Mouse (Mus musculus): ENCODE results near the gene B3gntl1. TPM values are rescaled to one million over a fixed set of nuclear protein-coding genes. Genes with fewer than 3 reads are reported as not detected.

Gene B3gntl1
- polyA plus RNA-seq, 1 experiment, result not detected

- peaks cover 14% of the 10 kb centered on the region for H3K4me1 ChIP-seq (ENCODE audit: control insufficient read depth)
- H3K36me3 ChIP-seq (ENCODE audit: control insufficient read depth), result no peaks in the 10 kb centered on the region
- peaks cover 47% of the 10 kb centered on the region for H3K27me3 ChIP-seq (ENCODE audit: control insufficient read depth)
- H3K4me3 ChIP-seq (replicated peaks), result no peak overlapping the region
- no peak for TF ChIP-seq GATA1 (IDR thresholded peaks at IDR 0.05; ENCODE audit: low read length)
- TF ChIP-seq TAL1 (IDR thresholded peaks at IDR 0.05; ENCODE audit: low read length), result no peak
- H3K9me3 ChIP-seq (ENCODE audit: control insufficient read depth, low read length), result no peaks in the 10 kb centered on the region; the same call in 1 of the 2 replicates
These were observed 33.6 kb upstream of the B3gntl1 start for GRCm38 (mm10) chr11:121706521-121707005.

- TF ChIP-seq TAL1 (IDR thresholded peaks at IDR 0.05; ENCODE audit: low read length), result no peak
- no peak for TF ChIP-seq GATA1 (IDR thresholded peaks at IDR 0.05; ENCODE audit: low read length)
- peaks cover 58% of the 10 kb centered on the region for H3K27me3 ChIP-seq (ENCODE audit: control insufficient read depth)
- peak overlapping the region; percentile 52 for H3K4me3 ChIP-seq (replicated peaks)
- H3K9me3 ChIP-seq (ENCODE audit: control insufficient read depth, low read length), result no peaks in the 10 kb centered on the region; the same call in 1 of the 2 replicates
- no peaks in the 10 kb centered on the region for H3K36me3 ChIP-seq (ENCODE audit: control insufficient read depth)
- H3K4me1 ChIP-seq (ENCODE audit: control insufficient read depth), result peaks cover 14% of the 10 kb centered on the region
These were observed 30.8 kb upstream of the B3gntl1 start for GRCm38 (mm10) chr11:121703619-121704215.

GRCm38 (mm10) chr11:121702895-121703618, 30.1 kb upstream of the B3gntl1 start:
- H3K36me3 ChIP-seq (ENCODE audit: control insufficient read depth), result no peaks in the 10 kb centered on the region
- peak overlapping the region; percentile 52 for H3K4me3 ChIP-seq (replicated peaks)
- peaks cover 58% of the 10 kb centered on the region for H3K27me3 ChIP-seq (ENCODE audit: control insufficient read depth)
- peaks cover 14% of the 10 kb centered on the region for H3K4me1 ChIP-seq (ENCODE audit: control insufficient read depth)
- TF ChIP-seq TAL1 (IDR thresholded peaks at IDR 0.05; ENCODE audit: low read length) (no peak), GATA1 (IDR thresholded peaks at IDR 0.05; ENCODE audit: low read length) (no peak)
- H3K9me3 ChIP-seq (ENCODE audit: control insufficient read depth, low read length), result no peaks in the 10 kb centered on the region; the same call in 1 of the 2 replicates

- Histone ChIP-seq H3K4me3 (replicated peaks) (peak overlapping the region; percentile 52), H3K9me3 (ENCODE audit: control insufficient read depth, low read length) (no peaks in the 10 kb centered on the region; the same call in 1 of the 2 replicates), H3K36me3 (ENCODE audit: control insufficient read depth) (no peaks in the 10 kb centered on the region), H3K27me3 (ENCODE audit: control insufficient read depth) (peaks cover 56% of the 10 kb centered on the region), H3K4me1 (ENCODE audit: control insufficient read depth) (peaks cover 14% of the 10 kb centered on the region)
- TF ChIP-seq TAL1 (IDR thresholded peaks at IDR 0.05; ENCODE audit: low read length) (no peak), GATA1 (IDR thresholded peaks at IDR 0.05; ENCODE audit: low read length) (no peak)
These were observed 29.4 kb upstream of the B3gntl1 start for GRCm38 (mm10) chr11:121702111-121702894.

GRCm38 (mm10) chr11:121701244-121701643, 28.3 kb upstream of the B3gntl1 start, which contains the start of gene Metrnl:
Gene Metrnl (plus strand): TSS chr11:121701544.
- Histone ChIP-seq H3K4me1 (ENCODE audit: control insufficient read depth) (peaks cover 14% of the 10 kb centered on the region), H3K36me3 (ENCODE audit: control insufficient read depth) (no peaks in the 10 kb centered on the region), H3K9me3 (ENCODE audit: control insufficient read depth, low read length) (no peaks in the 10 kb centered on the region; the same call in 1 of the 2 replicates), H3K27me3 (ENCODE audit: control insufficient read depth) (peaks cover 56% of the 10 kb centered on the region), H3K4me3 (replicated peaks) (peak within 1 kb of the TSS; percentile 52)
- no peak for TF ChIP-seq GATA1 (IDR thresholded peaks at IDR 0.05; ENCODE audit: low read length)
- TF ChIP-seq TAL1 (IDR thresholded peaks at IDR 0.05; ENCODE audit: low read length), result no peak

GRCm38 (mm10) chr11:121698381-121698955, 25.5 kb upstream of the B3gntl1 start:
- H3K27me3 ChIP-seq (ENCODE audit: control insufficient read depth), result peaks cover 30% of the 10 kb centered on the region
- peaks cover 14% of the 10 kb centered on the region for H3K4me1 ChIP-seq (ENCODE audit: control insufficient read depth)
- H3K36me3 ChIP-seq (ENCODE audit: control insufficient read depth), result no peaks in the 10 kb centered on the region
- H3K4me3 ChIP-seq (replicated peaks), result no peak overlapping the region
- TF ChIP-seq TAL1 (IDR thresholded peaks at IDR 0.05; ENCODE audit: low read length), result no peak
- TF ChIP-seq GATA1 (IDR thresholded peaks at IDR 0.05; ENCODE audit: low read length), result no peak
- no peaks in the 10 kb centered on the region; the same call in 1 of the 2 replicates for H3K9me3 ChIP-seq (ENCODE audit: control insufficient read depth, low read length)

GRCm38 (mm10) chr11:121697271-121697670, 24.3 kb upstream of the B3gntl1 start:
- Histone ChIP-seq H3K4me1 (ENCODE audit: control insufficient read depth) (peaks cover 5% of the 10 kb centered on the region), H3K27me3 (ENCODE audit: control insufficient read depth) (peaks cover 18% of the 10 kb centered on the region), H3K9me3 (ENCODE audit: control insufficient read depth, low read length) (no peaks in the 10 kb centered on the region), H3K4me3 (replicated peaks) (no peak overlapping the region), H3K36me3 (ENCODE audit: control insufficient read depth) (no peaks in the 10 kb centered on the region)
- TF ChIP-seq TAL1 (IDR thresholded peaks at IDR 0.05; ENCODE audit: low read length) (no peak), GATA1 (IDR thresholded peaks at IDR 0.05; ENCODE audit: low read length) (no peak)

- no peaks in the 10 kb centered on the region for H3K4me1 ChIP-seq (ENCODE audit: control insufficient read depth)
- H3K27me3 ChIP-seq (ENCODE audit: control insufficient read depth), result peaks cover under 1% of the 10 kb centered on the region; the same call in 1 of the 2 replicates
- no peak for TF ChIP-seq GATA1 (IDR thresholded peaks at IDR 0.05; ENCODE audit: low read length)
- no peak for TF ChIP-seq TAL1 (IDR thresholded peaks at IDR 0.05; ENCODE audit: low read length)
- no peaks in the 10 kb centered on the region for H3K36me3 ChIP-seq (ENCODE audit: control insufficient read depth)
- H3K4me3 ChIP-seq (replicated peaks), result no peak overlapping the region
- no peaks in the 10 kb centered on the region for H3K9me3 ChIP-seq (ENCODE audit: control insufficient read depth, low read length)
These were observed 22.5 kb upstream of the B3gntl1 start for GRCm38 (mm10) chr11:121695304-121696064.

Data from erythroblast, embryonic 14.5 days (primary cell).